Comparison of ENCODE assay signal across 8 mouse cellular contexts in genomic region chr2:69788974-69789373, GRCm38 (mm10). TPM values are rescaled to one million over a fixed set of nuclear protein-coding genes. Genes with fewer than 3 reads are reported as not detected.
DNase-seq lines count a peak whose midpoint lies in the region; ATAC-seq and TF ChIP-seq lines count a peak whose summit lies in the region.
"Had no signal": no experiment of that assay in that cellular context is flagged by ENCODE, and none has a peak within 500 bp of the region (broad histone marks: within the 10 kb centered on the region; RNA-seq: fewer than 3 reads in every experiment).

No protein-coding gene starts in this region.

- no peak for TF ChIP-seq CTCF in small intestine, adult 2 months (IDR thresholded peaks at IDR 0.05; ENCODE audit: extremely low read depth, insufficient read length, insufficient replicate concordance, low read depth, low read length)

- no peak for TF ChIP-seq POLR2A in small intestine, adult 2 months (IDR thresholded peaks at IDR 0.05; ENCODE audit: low read depth, low read length)

- 35% methylated on average over 9 of the region's 9 CpGs for WGBS in forebrain, embryonic 10.5 days
- WGBS in limb, embryonic 11.5 days: 32% methylated on average over 9 of the region's 9 CpGs
- WGBS in small intestine, adult 2 months: 17% methylated on average over 9 of the region's 9 CpGs

- no peaks in the 10 kb centered on the region for H3K27me3 ChIP-seq in megakaryocyte, embryonic 14.5 days (replicated peaks)
- no peaks in the 10 kb centered on the region for H3K27me3 ChIP-seq in forebrain, embryonic 10.5 days (ENCODE audit: poor library complexity, severe bottlenecking)
- H3K27me3 ChIP-seq in limb, embryonic 11.5 days (ENCODE audit: control insufficient read depth, insufficient read depth, low read length): no peaks in the 10 kb centered on the region
- no peaks in the 10 kb centered on the region for H3K27me3 ChIP-seq in small intestine, adult 2 months (ENCODE audit: control insufficient read depth, insufficient read depth, low read length)

- H3K27ac ChIP-seq in forebrain, embryonic 10.5 days: peak overlapping the region; percentile 90
- no peak overlapping the region for H3K27ac ChIP-seq in limb, embryonic 11.5 days (replicated peaks; ENCODE audit: low read depth, low read length)
- 0 out of 2 replicates have a peak overlapping the region, but pooled peaks have one; percentile 6 for H3K27ac ChIP-seq in small intestine, adult 2 months (ENCODE audit: insufficient read depth, low read depth, low read length)

- peaks cover 27% of the 10 kb centered on the region for H3K36me3 ChIP-seq in megakaryocyte, embryonic 14.5 days (replicated peaks; ENCODE audit: low read length)
- H3K36me3 ChIP-seq in forebrain, embryonic 10.5 days (replicated peaks): peaks cover 23% of the 10 kb centered on the region
- H3K36me3 ChIP-seq in limb, embryonic 11.5 days (ENCODE audit: control insufficient read depth, insufficient read depth, low read length): no peaks in the 10 kb centered on the region; the same call in 1 of the 2 replicates
- H3K36me3 ChIP-seq in small intestine, adult 2 months (ENCODE audit: control insufficient read depth, insufficient read depth, low read length): peaks cover 13% of the 10 kb centered on the region

- peak overlapping the region; percentile 97 for H3K4me3 ChIP-seq in megakaryocyte, embryonic 14.5 days (replicated peaks)
- H3K4me3 ChIP-seq in forebrain, embryonic 10.5 days: peak overlapping the region; percentile 76
- H3K4me3 ChIP-seq in limb, embryonic 11.5 days (ENCODE audit: low read depth, low read length): peak overlapping the region; percentile 59
- peak overlapping the region; percentile 81 for H3K4me3 ChIP-seq in small intestine, adult 2 months (ENCODE audit: low read depth, low read length)

- H3K9ac ChIP-seq in limb, embryonic 11.5 days (ENCODE audit: low read length): peak overlapping the region; percentile 69

- H3K4me2 ChIP-seq in limb, embryonic 11.5 days (ENCODE audit: low read depth, severe bottlenecking): peak overlapping the region; percentile 53

- DNase-seq in forebrain, embryonic 10.5 days (ENCODE audit: extremely low spot score, low spot score): no peak
- no peak for DNase-seq in limb, embryonic 11.5 days (ENCODE audit: low spot score)
- DNase-seq in layer of hippocampus, adult 11-12 months (ENCODE audit: low spot score): no peak
- no peak for DNase-seq in frontal cortex, postnatal 25 days (ENCODE audit: low spot score in 2 of 2)

- peaks cover 16% of the 10 kb centered on the region; the same call in 1 of the 2 replicates for H3K4me1 ChIP-seq in megakaryocyte, embryonic 14.5 days
- H3K4me1 ChIP-seq in forebrain, embryonic 10.5 days: peaks cover 23% of the 10 kb centered on the region
- H3K4me1 ChIP-seq in limb, embryonic 11.5 days (ENCODE audit: control insufficient read depth, insufficient read depth, low read length): no peaks in the 10 kb centered on the region
- peaks cover 2% of the 10 kb centered on the region; the same call in 1 of the 2 replicates for H3K4me1 ChIP-seq in small intestine, adult 2 months (ENCODE audit: control insufficient read depth, insufficient read depth, insufficient read length, low read length)

- no peak for ATAC-seq in megakaryocyte, adult 5-6 weeks (ENCODE audit: poor library complexity, severe bottlenecking)
- no peak for ATAC-seq in limb, embryonic 11.5 days (ENCODE audit: insufficient number of reproducible peaks, low FRiP score, low TSS enrichment, low read depth)

- no peaks in the 10 kb centered on the region for H3K9me3 ChIP-seq in megakaryocyte, embryonic 14.5 days
- H3K9me3 ChIP-seq in forebrain, embryonic 10.5 days: no peaks in the 10 kb centered on the region
- no peaks in the 10 kb centered on the region for H3K9me3 ChIP-seq in limb, embryonic 11.5 days (ENCODE audit: control insufficient read depth, low read length)

RNA-seq across cellular contexts. Expression of gene Ccdc173, which starts 0.4 kb away (rescaled TPM):
- polyA plus RNA-seq in megakaryocyte, embryonic 14.5 days (2012; ENCODE audit: insufficient read depth, low replicate concordance): 0.54 TPM in 1 of 2 replicates, not detected in the other
- 0.43 and 0.80 TPM in 2 replicates for total RNA-seq in megakaryocyte, adult 5-6 weeks (2015)
- 0.33 and 0.49 TPM in 2 replicates for total RNA-seq in megakaryocyte, adult 5-6 weeks (2017)
- 2.9 and 4.1 TPM in 2 replicates for polyA plus RNA-seq in forebrain, embryonic 10.5 days (2016; fragmentation: Nextera tagmentation; extraction: Ambion mirVana)
- 2.2 and 3.0 TPM in 2 replicates for polyA plus RNA-seq in limb, embryonic 11.5 days (2014; fragmentation: Nextera tagmentation; extraction: Ambion mirVana)
- not detected in 2 replicates for polyA plus RNA-seq in small intestine, adult 2 months (2012; rRNA removed)

RNA-seq across cellular contexts. Expression of gene Phospho2, which starts 0.4 kb away (rescaled TPM):
- 5.8 TPM in 1 of 2 replicates, not detected in the other for polyA plus RNA-seq in megakaryocyte, embryonic 14.5 days (2012; ENCODE audit: insufficient read depth, low replicate concordance)
- total RNA-seq in megakaryocyte, adult 5-6 weeks (2015): 19.8 and 25.3 TPM in 2 replicates
- 22.0 and 27.5 TPM in 2 replicates for total RNA-seq in megakaryocyte, adult 5-6 weeks (2017)
- polyA plus RNA-seq in forebrain, embryonic 10.5 days (2016; fragmentation: Nextera tagmentation; extraction: Ambion mirVana): 29.3 and 30.3 TPM in 2 replicates
- polyA plus RNA-seq in limb, embryonic 11.5 days (2014; fragmentation: Nextera tagmentation; extraction: Ambion mirVana): 29.2 and 31.5 TPM in 2 replicates
- 77.7 and 94.4 TPM in 2 replicates for polyA plus RNA-seq in small intestine, adult 2 months (2012; rRNA removed)

RNA-seq across cellular contexts. Expression of gene Klhl23, which starts 32.8 kb away (rescaled TPM):
- 0.20 and 3.8 TPM in 2 replicates for polyA plus RNA-seq in megakaryocyte, embryonic 14.5 days (2012; ENCODE audit: insufficient read depth, low replicate concordance)
- total RNA-seq in megakaryocyte, adult 5-6 weeks (2015): 3.5 and 3.7 TPM in 2 replicates
- total RNA-seq in megakaryocyte, adult 5-6 weeks (2017): 8.7 and 10.9 TPM in 2 replicates
- 27.3 and 28.7 TPM in 2 replicates for polyA plus RNA-seq in forebrain, embryonic 10.5 days (2016; fragmentation: Nextera tagmentation; extraction: Ambion mirVana)
- 31.6 and 35.7 TPM in 2 replicates for polyA plus RNA-seq in limb, embryonic 11.5 days (2014; fragmentation: Nextera tagmentation; extraction: Ambion mirVana)
- polyA plus RNA-seq in small intestine, adult 2 months (2012; rRNA removed): 1.9 and 2.7 TPM in 2 replicates
- total RNA-seq: neutrophil, adult 5-6 weeks had no signal
